Comparison of ENCODE assay signal across 8 mouse cellular contexts in genomic region chr4:130860902-130861652, GRCm38 (mm10). TPM values are rescaled to one million over a fixed set of nuclear protein-coding genes. Genes with fewer than 3 reads are reported as not detected.
DNase-seq lines count a peak whose midpoint lies in the region; ATAC-seq and TF ChIP-seq lines count a peak whose summit lies in the region.

No protein-coding gene starts in this region.

- H3K36me3 ChIP-seq in lung, embryonic 15.5 days: no peaks in the 10 kb centered on the region
- no peaks in the 10 kb centered on the region for H3K36me3 ChIP-seq in intestine, embryonic 16.5 days (ENCODE audit: control insufficient read depth, insufficient read depth, low read length)

- H3K4me2 ChIP-seq in lung, embryonic 15.5 days: peak overlapping the region; percentile 56
- H3K4me2 ChIP-seq in intestine, embryonic 16.5 days (ENCODE audit: low read depth, low read length): peak overlapping the region; percentile 44; the same call in 1 of the 2 replicates

- WGBS in lung, embryonic 15.5 days: 48% methylated on average over 15 of the region's 15 CpGs
- 53% methylated on average over 15 of the region's 15 CpGs for WGBS in intestine, embryonic 16.5 days
- 57% methylated on average over 15 of the region's 15 CpGs for WGBS in olfactory bulb, adult 2 months

- DNase-seq in cerebellum, adult 9-10 months: peak; percentile 60
- DNase-seq in cerebellum, postnatal 25 days: no peak
- no peak for DNase-seq in lung, postnatal 14 days

- H3K27ac ChIP-seq in lung, embryonic 15.5 days: no peak overlapping the region
- H3K27ac ChIP-seq in intestine, embryonic 16.5 days (ENCODE audit: low read length): no peak overlapping the region
- no peak overlapping the region for H3K27ac ChIP-seq in olfactory bulb, adult 2 months (ENCODE audit: insufficient read depth, low read depth, low read length)

- peak overlapping the region; percentile 20; the same call in 1 of the 2 replicates for H3K4me3 ChIP-seq in lung, embryonic 15.5 days
- 0 out of 2 replicates have a peak overlapping the region, but pooled peaks have one; percentile 25 for H3K4me3 ChIP-seq in intestine, embryonic 16.5 days (ENCODE audit: low read length)
- peak overlapping the region; percentile 42; the same call in 1 of the 2 replicates for H3K4me3 ChIP-seq in olfactory bulb, adult 2 months (ENCODE audit: insufficient read depth, low read depth, low read length)

- no peak; the same call in 1 of the 2 replicates for ATAC-seq in lung, embryonic 15.5 days (ENCODE audit: borderline replicate concordance, extremely low read depth, low FRiP score, low TSS enrichment)
- ATAC-seq in intestine, embryonic 16.5 days: no peak; the same call in 1 of the 2 replicates
- no peak for ATAC-seq in activated CD4-positive, CD25-positive, alpha-beta regulatory T cell, adult 4 months
- no peak; the same call in 1 of the 2 replicates for ATAC-seq in frontal cortex, adult (ENCODE audit: low TSS enrichment)

- peaks cover 12% of the 10 kb centered on the region for H3K4me1 ChIP-seq in lung, embryonic 15.5 days
- H3K4me1 ChIP-seq in intestine, embryonic 16.5 days (ENCODE audit: control insufficient read depth, insufficient read depth, low read length): no peaks in the 10 kb centered on the region; the same call in 1 of the 2 replicates
- H3K4me1 ChIP-seq in olfactory bulb, adult 2 months (ENCODE audit: control insufficient read depth, insufficient read depth, low read length): peaks cover 26% of the 10 kb centered on the region

- no peaks in the 10 kb centered on the region for H3K9me3 ChIP-seq in lung, embryonic 15.5 days
- no peaks in the 10 kb centered on the region for H3K9me3 ChIP-seq in intestine, embryonic 16.5 days (ENCODE audit: control insufficient read depth, low read length)

- no peak for TF ChIP-seq POLR2A in olfactory bulb, adult 2 months (IDR thresholded peaks at IDR 0.05; ENCODE audit: insufficient read depth, low read depth, low read length)

- no peak overlapping the region for H3K9ac ChIP-seq in lung, embryonic 15.5 days
- no peak overlapping the region for H3K9ac ChIP-seq in intestine, embryonic 16.5 days (ENCODE audit: low read depth, low read length)

- peaks cover 17% of the 10 kb centered on the region for H3K27me3 ChIP-seq in lung, embryonic 15.5 days
- peaks cover 8% of the 10 kb centered on the region; the same call in 1 of the 2 replicates for H3K27me3 ChIP-seq in intestine, embryonic 16.5 days (replicated peaks; ENCODE audit: control insufficient read depth, insufficient read depth, low read length)

- TF ChIP-seq CTCF in olfactory bulb, adult 2 months (IDR thresholded peaks at IDR 0.05; ENCODE audit: insufficient read depth, low read depth, low read length): no peak

RNA-seq across cellular contexts. Expression of gene Laptm5, which starts 51.8 kb away (rescaled TPM):
- polyA plus RNA-seq in lung, embryonic 15.5 days (2015; fragmentation: Nextera tagmentation; extraction: Ambion mirVana): 37.8 and 45.5 TPM in 2 replicates
- 33.1 and 38.7 TPM in 2 replicates for polyA plus RNA-seq in intestine, embryonic 16.5 days (2015; fragmentation: Nextera tagmentation; extraction: Ambion mirVana)
- 435 TPM in 1 of 2 replicates, not detected in the other for polyA plus RNA-seq in olfactory bulb, adult 2 months (2012; ENCODE audit: insufficient read depth, insufficient read length, low replicate concordance, missing spikeins)
- 1,000 to 10,000 TPM; 1,545 to 2,139 TPM for polyA plus RNA-seq in activated CD4-positive, CD25-positive, alpha-beta regulatory T cell, adult 4 months (2017; shearing (Covaris generic))
